Mouse (Mus musculus) liver, adult (tissue): ENCODE data around the gene Camsap2.

Source experiments
- GATA4 ChIP-seq: IDR thresholded peaks from 2 replicates; pipeline ENCODE4 v1.6.1; 2014; ENCODE audit warnings: mild to moderate bottlenecking, low read length; ENCODE audit not compliant: insufficient replicate concordance

Gene Camsap2

GRCm38 (mm10) chr1:136355651-136356050 lies 9.7 kb upstream of the Camsap2 start:
- TF ChIP-seq GATA4: no peak

GRCm38 (mm10) chr1:136350699-136351200 lies 4.8 kb upstream of the Camsap2 start:
- no peak for TF ChIP-seq GATA4

GRCm38 (mm10) chr1:136348137-136348536 lies 2.2 kb upstream of the Camsap2 start:
- TF ChIP-seq GATA4: no peak

GRCm38 (mm10) chr1:136347140-136347539 lies 1.2 kb upstream of the Camsap2 start:
- TF ChIP-seq GATA4: no peak

- TF ChIP-seq GATA4: no peak
Observed at GRCm38 (mm10) chr1:136346373-136347035, 600 bp upstream of the Camsap2 start.

GRCm38 (mm10) chr1:136344768-136345453 lies 993 bp downstream of the Camsap2 start:
- no peak for TF ChIP-seq GATA4

GRCm38 (mm10) chr1:136344281-136344680 lies 1.6 kb downstream of the Camsap2 start:
- no peak for TF ChIP-seq GATA4

- TF ChIP-seq GATA4: no peak
Observed at GRCm38 (mm10) chr1:136343727-136344126, 2.2 kb downstream of the Camsap2 start.

GRCm38 (mm10) chr1:136340541-136340940 lies 5.4 kb downstream of the Camsap2 start:
- TF ChIP-seq GATA4: no peak

- TF ChIP-seq GATA4: no peak
Observed at GRCm38 (mm10) chr1:136334743-136335142, 11.2 kb downstream of the Camsap2 start.

GRCm38 (mm10) chr1:136333512-136333911 lies 12.4 kb downstream of the Camsap2 start:
- TF ChIP-seq GATA4: no peak

- TF ChIP-seq GATA4: no peak
Observed at GRCm38 (mm10) chr1:136333071-136333470, 12.8 kb downstream of the Camsap2 start.

GRCm38 (mm10) chr1:136331836-136332235 lies 14.1 kb downstream of the Camsap2 start:
- TF ChIP-seq GATA4: no peak

- TF ChIP-seq GATA4: no peak
Observed at GRCm38 (mm10) chr1:136329426-136329825, 16.5 kb downstream of the Camsap2 start.

GRCm38 (mm10) chr1:136328640-136329039 lies 17.3 kb downstream of the Camsap2 start:
- TF ChIP-seq GATA4: no peak

- TF ChIP-seq GATA4: no peak
Observed at GRCm38 (mm10) chr1:136327638-136328037, 18.3 kb downstream of the Camsap2 start.
